ENCODE assay signal across 8 mouse cellular contexts in the genomic region with DNA sequence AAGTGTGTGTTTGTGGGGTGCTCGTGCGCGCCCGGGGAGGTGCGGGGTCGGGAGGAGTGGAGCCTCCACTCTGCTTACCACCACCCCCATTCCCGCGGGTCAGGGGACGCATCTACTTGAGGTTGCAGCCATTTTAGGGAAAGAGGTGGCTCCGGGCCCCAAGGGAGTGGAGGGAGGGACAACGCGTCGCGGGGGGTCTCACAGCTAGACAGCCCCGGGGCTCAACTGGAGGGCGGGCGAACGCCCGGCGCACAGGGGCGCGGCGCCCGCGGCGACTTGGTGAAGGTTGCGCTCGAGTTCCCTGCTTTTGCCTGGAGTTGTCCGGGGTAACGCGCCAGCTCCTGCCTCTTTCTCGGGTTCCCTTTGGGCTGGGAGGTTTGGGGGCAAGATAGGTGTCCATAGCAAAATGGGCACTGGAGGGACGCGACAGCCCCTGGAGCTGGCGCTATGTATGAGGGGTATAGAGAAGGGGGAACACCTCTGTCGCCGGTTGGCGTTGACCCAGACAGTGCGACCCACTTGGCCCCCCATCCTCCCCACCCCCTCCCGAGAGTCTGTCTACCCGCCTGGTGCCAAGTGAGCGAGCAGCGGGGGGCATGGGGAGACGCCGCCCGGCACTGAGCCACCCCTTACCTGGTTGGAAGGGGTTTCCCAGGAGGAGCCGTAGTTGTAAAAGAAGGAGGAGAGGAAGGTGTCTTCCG.
DNase-seq lines count a peak whose midpoint lies in the region; ATAC-seq and TF ChIP-seq lines count a peak whose summit lies in the region.

No protein-coding gene starts in this region.

- 0 out of 2 replicates have a peak, but pooled peaks cover 5% of the 10 kb centered on the region for H3K4me1 ChIP-seq in kidney, embryonic 14.5 days (ENCODE audit: control insufficient read depth, insufficient read depth, low read length)
- no peaks in the 10 kb centered on the region; the same call in none of the 2 replicates for H3K4me1 ChIP-seq in bone marrow, adult 2 months (ENCODE audit: control insufficient read depth, insufficient read depth, low read length)
- peaks cover 10% of the 10 kb centered on the region; the same call in 1 of the 2 replicates for H3K4me1 ChIP-seq in forebrain, embryonic 11.5 days (replicated peaks; ENCODE audit: control insufficient read depth, insufficient read depth, low read length)
- peaks cover 33% of the 10 kb centered on the region for H3K4me1 ChIP-seq in kidney, embryonic 16.5 days (ENCODE audit: insufficient read depth, low read length)
- H3K4me1 ChIP-seq in stomach, postnatal 0 days (replicated peaks; ENCODE audit: control insufficient read depth, insufficient read depth): no peaks in the 10 kb centered on the region

- no peak overlapping the region; the same call in 1 of the 2 replicates for H3K9ac ChIP-seq in kidney, embryonic 14.5 days (ENCODE audit: low read depth, low read length)
- H3K9ac ChIP-seq in forebrain, embryonic 11.5 days (ENCODE audit: low read length): peak overlapping the region; percentile 66
- peak overlapping the region; percentile 35; the same call in 1 of the 2 replicates for H3K9ac ChIP-seq in kidney, embryonic 16.5 days (replicated peaks; ENCODE audit: low read length)
- H3K9ac ChIP-seq in stomach, postnatal 0 days (ENCODE audit: low read length): peak overlapping the region; percentile 52; the same call in 1 of the 2 replicates

- under 1% methylated on average over 48 of the region's 48 CpGs for WGBS in kidney, embryonic 14.5 days
- WGBS in bone marrow, adult 2 months: under 1% methylated on average over 48 of the region's 48 CpGs
- under 1% methylated on average over 48 of the region's 48 CpGs for WGBS in forebrain, embryonic 11.5 days
- under 1% methylated on average over 48 of the region's 48 CpGs for WGBS in kidney, embryonic 16.5 days
- under 1% methylated on average over 46 of the region's 48 CpGs for WGBS in macrophage (ENCODE audit: missing documents)
- WGBS in stomach, postnatal 0 days: under 1% methylated on average over 47 of the region's 48 CpGs

- TF ChIP-seq POLR2A in bone marrow, adult 2 months (IDR thresholded peaks at IDR 0.05; ENCODE audit: borderline replicate concordance, control insufficient read depth, low read depth, low read length): no peak

- peak overlapping the region; percentile 100 for H3K4me2 ChIP-seq in kidney, embryonic 14.5 days (replicated peaks; ENCODE audit: low read depth, low read length)
- peak overlapping the region; percentile 99 for H3K4me2 ChIP-seq in forebrain, embryonic 11.5 days (ENCODE audit: low read depth, low read length, severe bottlenecking)
- peak overlapping the region; percentile 100 for H3K4me2 ChIP-seq in kidney, embryonic 16.5 days (replicated peaks; ENCODE audit: low read depth, low read length)
- H3K4me2 ChIP-seq in stomach, postnatal 0 days (replicated peaks; ENCODE audit: low read depth): peak overlapping the region; percentile 100

- H3K27me3 ChIP-seq in kidney, embryonic 14.5 days (ENCODE audit: control insufficient read depth, insufficient read depth, low read length): peaks cover 24% of the 10 kb centered on the region
- H3K27me3 ChIP-seq in forebrain, embryonic 11.5 days (ENCODE audit: control insufficient read depth, insufficient read depth, low read length): peaks cover 29% of the 10 kb centered on the region
- peaks cover 48% of the 10 kb centered on the region for H3K27me3 ChIP-seq in kidney, embryonic 16.5 days (ENCODE audit: insufficient read depth, low read length)
- no peaks in the 10 kb centered on the region for H3K27me3 ChIP-seq in stomach, postnatal 0 days (ENCODE audit: control insufficient read depth, insufficient read depth, low read length)

- no peak for TF ChIP-seq CTCF in bone marrow, adult 2 months (IDR thresholded peaks at IDR 0.05; ENCODE audit: control insufficient read depth, insufficient read depth, low read length)
- TF ChIP-seq CTCF in stomach, postnatal 0 days (IDR thresholded peaks at IDR 0.05; ENCODE audit: low read depth): no peak

- DNase-seq in kidney, adult 18-20 months: no peak
- DNase-seq in forebrain, embryonic 11.5 days (ENCODE audit: low spot score): peak; percentile 76
- peak; percentile 26 for DNase-seq in stomach, postnatal 0 days (ENCODE audit: low spot score)
- DNase-seq in spleen, postnatal 10 days (ENCODE audit: low spot score in 2 of 2): no peak

- TF ChIP-seq EP300 in stomach, postnatal 0 days (optimal IDR thresholded peaks at IDR 0.05): no peak

- H3K4me3 ChIP-seq in kidney, embryonic 14.5 days (ENCODE audit: low read length): peak overlapping the region; percentile 69
- H3K4me3 ChIP-seq in bone marrow, adult 2 months (replicated peaks; ENCODE audit: control insufficient read depth, low read depth, low read length): peak overlapping the region; percentile 32
- peak overlapping the region; percentile 62 for H3K4me3 ChIP-seq in forebrain, embryonic 11.5 days (ENCODE audit: low read depth, low read length)
- H3K4me3 ChIP-seq in kidney, embryonic 16.5 days (ENCODE audit: low read length): peak overlapping the region; percentile 79
- peak overlapping the region; percentile 14; the same call in 1 of the 2 replicates for H3K4me3 ChIP-seq in macrophage (ENCODE audit: inconsistent target)
- peak overlapping the region; percentile 66 for H3K4me3 ChIP-seq in stomach, postnatal 0 days (ENCODE audit: low read depth, low read length)

- H3K9me3 ChIP-seq in kidney, embryonic 14.5 days (ENCODE audit: control insufficient read depth, low read length): no peaks in the 10 kb centered on the region
- no peaks in the 10 kb centered on the region for H3K9me3 ChIP-seq in forebrain, embryonic 11.5 days (ENCODE audit: control insufficient read depth, low read length)
- H3K9me3 ChIP-seq in kidney, embryonic 16.5 days (ENCODE audit: low read length): no peaks in the 10 kb centered on the region
- H3K9me3 ChIP-seq in stomach, postnatal 0 days (ENCODE audit: control insufficient read depth, low read length): no peaks in the 10 kb centered on the region

- H3K79me2 ChIP-seq in macrophage (ENCODE audit: inconsistent target): no peaks in the 10 kb centered on the region

- H3K36me3 ChIP-seq in kidney, embryonic 14.5 days (ENCODE audit: control insufficient read depth, insufficient read depth, low read length): no peaks in the 10 kb centered on the region
- H3K36me3 ChIP-seq in forebrain, embryonic 11.5 days (ENCODE audit: control insufficient read depth, insufficient read depth, low read length): no peaks in the 10 kb centered on the region
- H3K36me3 ChIP-seq in kidney, embryonic 16.5 days (ENCODE audit: insufficient read depth, low read length): no peaks in the 10 kb centered on the region
- no peaks in the 10 kb centered on the region for H3K36me3 ChIP-seq in macrophage (ENCODE audit: inconsistent target)
- H3K36me3 ChIP-seq in stomach, postnatal 0 days (ENCODE audit: control insufficient read depth, insufficient read depth, low read length): no peaks in the 10 kb centered on the region

- no peak overlapping the region for H3K27ac ChIP-seq in kidney, embryonic 14.5 days (ENCODE audit: low read depth, low read length)
- no peak overlapping the region for H3K27ac ChIP-seq in bone marrow, adult 2 months (ENCODE audit: control insufficient read depth, insufficient read depth, low read depth, low read length, poor library complexity)
- no peak overlapping the region for H3K27ac ChIP-seq in forebrain, embryonic 11.5 days (ENCODE audit: low read depth, low read length)
- H3K27ac ChIP-seq in kidney, embryonic 16.5 days (ENCODE audit: low read length): no peak overlapping the region
- H3K27ac ChIP-seq in macrophage: no peak overlapping the region
- no peak overlapping the region for H3K27ac ChIP-seq in stomach, postnatal 0 days (replicated peaks)

- peak; percentile 18; the same call in 1 of the 2 replicates for ATAC-seq in kidney, embryonic 14.5 days (ENCODE audit: low FRiP score, low TSS enrichment)
- ATAC-seq in forebrain, embryonic 11.5 days (replicated peaks; ENCODE audit: low FRiP score): peak; percentile 9; the same call in 1 of the 2 replicates
- ATAC-seq in kidney, embryonic 16.5 days (ENCODE audit: low FRiP score, low TSS enrichment): no peak
- ATAC-seq in stomach, postnatal 0 days (ENCODE audit: low FRiP score, low TSS enrichment): no peak

Comparison
In these comparisons a context has a peak if more than half of its experiments do, and no peak if none do; other contexts are left out.
1. ATAC-seq: peak in kidney, embryonic 14.5 days (single experiment) and forebrain, embryonic 11.5 days (single experiment); none in kidney, embryonic 16.5 days (single experiment) and stomach, postnatal 0 days (single experiment).
2. H3K4me3 ChIP-seq: peak in every context shown above with its lines; median percentile 79 in kidney, embryonic 16.5 days; 69 in kidney, embryonic 14.5 days; 66 in stomach, postnatal 0 days; 62 in forebrain, embryonic 11.5 days; 32 in bone marrow, adult 2 months; 14 in macrophage.
3. DNase-seq: peak in forebrain, embryonic 11.5 days (single experiment) and stomach, postnatal 0 days (single experiment); none in kidney, adult 18-20 months (single experiment) and spleen, postnatal 10 days (0 of 2).
4. Peak in every context shown above with its lines, with median percentiles within 50 percentile points of each other: H3K4me2 ChIP-seq.